Mouse (Mus musculus) heart, adult 18-20 months (tissue): Measurements from ENCODE around the gene Nbea. TPM values are rescaled to one million over a fixed set of nuclear protein-coding genes. Genes with fewer than 3 reads are reported as not detected.

ENCODE experiments used
- DNase-seq, 2 experiments: peaks; one replicate each; pipeline ENCODE4 v3.0.0; 2021 to 2022; ENCODE audit warnings: mixed read lengths in 1 of 2
- total RNA-seq, 2 experiments: library from RNA; stranded (reverse); gene quantifications; 2 replicates each; pipeline ENCODE4 v1.2.3; 2021

Nbea gene
- total RNA-seq, 2 experiments from 2014 or later: 11.8 to 14.2 TPM

DNA sequence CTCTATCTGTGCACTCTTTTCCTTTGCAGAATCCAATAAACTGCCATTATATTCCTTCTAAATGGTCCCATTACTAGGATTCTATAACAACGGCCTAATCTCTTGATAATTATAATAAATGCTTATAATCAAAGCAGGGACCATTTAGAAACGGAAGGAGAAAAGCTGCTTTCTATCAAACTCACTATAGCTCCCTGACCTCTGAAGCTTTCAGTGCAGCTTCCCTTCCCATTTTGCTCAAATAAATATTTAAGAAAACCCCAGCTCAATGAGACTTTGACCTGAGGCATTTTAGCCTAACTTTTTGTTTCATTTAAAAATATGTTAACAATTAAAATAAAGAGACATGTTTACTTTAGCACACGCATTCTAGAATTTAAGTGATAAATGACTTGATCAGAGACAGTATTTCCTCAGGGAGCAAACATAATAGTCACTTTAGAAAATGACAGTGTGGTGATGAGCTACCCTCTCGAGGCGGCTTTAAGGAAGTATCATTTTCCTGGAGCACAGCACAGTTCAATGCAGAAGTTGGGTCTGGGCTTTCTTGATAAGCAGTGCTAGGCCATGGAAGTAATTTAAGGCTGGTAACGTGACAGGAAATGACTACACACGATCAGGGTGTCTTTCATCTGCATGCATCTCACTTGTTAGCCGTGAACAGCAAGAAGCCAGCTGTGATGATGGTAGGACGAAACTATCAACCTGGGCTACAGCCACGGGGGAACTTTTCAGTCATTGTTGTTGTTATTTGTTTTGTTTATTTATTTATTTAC is 354.8 kb downstream of the Nbea start:
- peak; percentile 5 to 9 for DNase-seq

DNA sequence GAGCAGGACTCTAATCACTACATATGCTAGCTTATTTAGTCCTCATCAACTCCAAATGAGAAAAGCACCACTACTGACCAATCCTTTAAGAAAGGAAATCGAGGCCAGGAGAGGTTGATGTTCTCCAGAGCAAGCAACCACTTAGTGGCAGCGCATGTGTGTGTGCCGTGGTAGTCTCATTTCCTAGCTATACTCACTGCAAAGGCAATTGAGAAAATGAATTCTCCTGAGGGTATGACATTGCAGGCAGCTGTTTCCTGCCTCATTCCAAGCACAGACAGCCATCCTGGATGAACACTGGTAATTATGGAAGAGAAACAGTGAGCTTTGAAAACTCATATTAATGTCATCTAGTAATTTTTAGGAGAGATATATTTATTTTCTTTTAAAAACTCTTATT is 358.6 kb downstream of the Nbea start:
- DNase-seq: peak; percentile 10 to 26

DNA sequence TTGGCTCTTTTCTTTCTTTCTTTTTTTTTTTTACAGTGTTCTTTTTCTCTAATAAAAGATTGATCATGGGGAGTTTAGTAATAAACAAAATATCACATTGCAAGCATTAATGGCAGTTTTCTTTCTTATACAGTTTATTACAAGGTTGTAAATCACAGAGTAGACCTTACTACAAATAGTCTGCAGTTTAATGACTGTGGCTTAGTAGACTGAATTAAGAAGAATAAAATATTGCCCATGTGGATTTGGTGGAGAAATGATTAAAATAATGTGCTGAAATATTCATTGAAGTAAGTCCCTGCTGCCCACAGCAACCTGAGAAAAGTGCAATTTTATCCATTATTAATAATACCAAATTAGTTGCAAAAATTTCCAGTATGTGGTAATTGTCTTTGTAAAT is 363.9 kb downstream of the Nbea start:
- DNase-seq: no peak

DNA sequence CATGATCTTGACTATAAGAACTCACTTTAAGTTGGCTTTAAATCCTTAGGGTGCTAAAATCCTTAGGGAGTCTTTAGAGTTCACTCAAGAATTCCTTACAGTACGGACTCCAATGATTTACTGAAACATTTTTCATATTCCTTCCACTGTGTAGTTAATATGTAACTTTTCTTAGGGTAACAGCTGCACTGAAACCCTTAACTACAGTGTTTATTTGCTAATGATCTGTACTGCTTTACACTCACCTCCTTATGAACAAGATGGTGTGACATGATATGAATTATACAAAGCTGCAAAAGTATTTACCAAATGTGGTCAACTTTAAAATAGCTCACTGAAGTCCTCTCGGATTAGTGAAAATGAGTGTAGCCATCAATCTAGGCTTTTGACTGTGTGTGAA is 365.4 kb downstream of the Nbea start:
- DNase-seq: no peak

DNA sequence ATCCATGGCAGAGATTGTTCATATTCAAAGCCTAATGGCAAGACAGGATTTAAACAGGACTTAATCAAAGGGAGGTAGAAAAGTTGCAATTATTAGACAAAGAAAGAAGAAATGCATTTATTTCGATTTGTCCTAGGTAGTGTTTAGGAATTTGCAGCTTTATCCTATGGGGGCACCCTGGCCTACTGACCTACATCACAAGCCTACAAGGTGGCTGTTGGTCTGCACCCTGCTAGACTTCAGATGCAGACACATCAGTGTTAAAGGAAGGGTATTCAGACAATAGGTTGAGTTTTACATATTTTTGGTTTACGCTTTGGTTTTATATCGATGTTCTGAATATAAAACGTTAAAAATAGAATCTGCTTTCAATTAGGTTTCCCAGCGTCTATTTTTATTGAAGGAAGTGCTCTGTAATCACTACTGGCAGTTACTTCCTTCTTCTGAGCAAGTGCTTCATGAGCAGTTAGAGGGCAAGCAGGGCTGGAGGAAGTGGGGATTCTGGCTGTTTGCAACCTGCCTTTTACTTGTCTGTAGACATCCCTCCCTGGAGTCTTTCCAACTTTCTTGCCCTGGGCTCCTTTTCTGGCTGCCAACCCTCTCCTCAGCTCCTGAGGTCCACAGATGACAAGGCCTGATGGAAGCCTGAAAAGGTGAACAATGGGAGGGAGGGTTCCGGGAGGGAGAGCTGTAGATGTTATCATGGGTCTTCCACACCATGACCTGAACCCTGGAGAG is 366.7 kb downstream of the Nbea start:
- DNase-seq: peak; percentile 16 to 27

DNA sequence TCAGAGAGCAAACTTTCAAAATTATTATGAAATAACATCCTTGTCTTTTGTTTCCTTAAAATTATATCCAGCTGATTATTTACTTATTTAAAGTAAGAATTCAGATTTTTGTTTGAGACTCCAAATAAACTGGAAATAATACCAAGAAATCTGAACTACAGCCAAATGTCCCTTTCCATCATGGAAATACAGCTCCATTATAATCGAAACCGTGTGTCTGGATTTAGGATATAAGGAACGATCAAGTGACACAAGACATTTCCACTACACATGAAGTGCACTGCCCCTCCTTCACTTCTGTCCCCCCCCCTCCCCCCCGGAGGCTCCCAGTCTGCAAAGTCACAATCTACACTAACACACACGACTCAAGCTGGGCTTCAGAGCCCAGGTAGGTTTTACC is 367.4 kb downstream of the Nbea start:
- no peak for DNase-seq

DNA sequence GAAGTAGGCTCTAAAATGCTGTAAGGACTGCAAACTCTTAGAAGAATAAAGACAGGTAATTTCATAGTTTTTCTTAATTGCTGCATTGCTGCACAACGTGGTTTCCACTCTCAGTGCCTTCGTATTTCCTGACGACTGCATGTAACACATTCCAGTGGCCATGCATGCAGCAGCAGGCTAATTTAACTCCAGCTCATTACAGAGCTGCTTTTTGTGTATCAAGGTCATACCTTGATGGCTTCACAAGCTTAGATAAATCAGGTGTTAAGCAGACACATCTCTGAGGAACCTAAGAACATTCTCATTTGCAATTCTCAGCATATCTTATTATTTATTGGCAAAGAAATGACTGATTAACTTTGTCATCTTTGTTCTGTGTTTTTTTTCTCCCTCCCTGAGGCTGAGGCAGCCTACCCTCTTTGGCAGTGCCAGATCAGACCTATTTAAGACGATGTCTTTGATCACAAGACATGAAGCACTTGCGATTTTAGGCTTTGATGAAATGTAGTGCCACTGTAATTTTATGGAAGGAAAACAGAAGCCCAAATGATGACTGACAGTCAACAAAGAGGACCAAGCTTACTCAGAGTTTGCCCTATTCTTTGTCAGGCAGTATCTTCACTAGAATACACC is 368.4 kb downstream of the Nbea start:
- no peak for DNase-seq

DNA sequence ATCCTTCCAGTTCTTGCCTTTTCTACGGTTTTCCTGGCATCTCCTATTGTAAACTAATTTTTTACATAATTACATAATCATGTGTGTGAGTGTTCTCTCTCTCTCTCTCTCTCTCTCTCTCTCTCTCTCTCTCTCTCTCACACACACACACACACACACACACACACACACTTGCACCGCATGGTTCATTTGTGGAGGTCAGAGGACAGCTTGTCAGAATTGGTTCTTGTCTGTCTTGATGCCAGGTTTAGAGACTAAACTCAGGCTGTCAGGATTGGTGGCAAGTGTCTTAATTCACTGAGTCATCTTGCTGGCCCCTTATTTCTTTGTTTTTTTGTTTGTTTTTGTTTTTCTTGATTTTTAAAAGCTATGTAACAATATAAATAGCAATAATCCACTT is 388.7 kb downstream of the Nbea start:
- DNase-seq: no peak

DNA sequence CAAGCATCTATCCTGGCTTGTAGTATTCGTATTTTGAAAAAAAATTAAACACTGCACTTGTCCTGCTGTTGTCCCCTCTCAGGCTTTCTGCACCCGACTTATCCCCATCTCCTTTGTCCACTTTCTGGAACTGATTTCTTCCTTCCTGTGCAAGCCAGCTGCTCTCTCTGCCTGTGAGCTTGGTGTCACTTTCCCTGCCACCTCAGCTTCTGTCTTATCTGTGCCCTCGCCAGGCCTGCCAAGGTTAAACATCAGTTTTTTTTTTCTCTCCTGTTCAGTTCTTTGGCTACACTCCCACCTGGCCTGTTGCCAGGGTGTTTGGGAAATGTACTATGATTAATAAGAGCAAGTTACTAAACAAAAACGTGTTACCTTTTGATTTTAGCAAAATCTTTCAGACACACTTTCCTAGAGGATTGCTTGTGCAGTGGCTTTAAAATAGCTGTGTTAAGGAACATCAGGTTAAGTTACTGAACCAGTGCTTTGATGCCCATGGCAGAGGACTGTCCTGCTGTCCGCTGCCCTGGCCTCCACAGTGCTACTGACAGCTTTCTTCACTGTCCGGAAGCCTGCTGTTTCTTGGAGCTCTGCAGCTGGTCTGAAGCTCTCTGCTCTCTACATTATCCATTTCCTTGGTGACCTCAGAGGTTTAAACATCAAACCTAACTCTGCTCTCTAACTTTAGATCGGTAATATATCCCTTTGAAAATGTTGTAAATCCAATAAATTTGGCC is 389.5 kb downstream of the Nbea start:
- peak; percentile 79 to 89 for DNase-seq

DNA sequence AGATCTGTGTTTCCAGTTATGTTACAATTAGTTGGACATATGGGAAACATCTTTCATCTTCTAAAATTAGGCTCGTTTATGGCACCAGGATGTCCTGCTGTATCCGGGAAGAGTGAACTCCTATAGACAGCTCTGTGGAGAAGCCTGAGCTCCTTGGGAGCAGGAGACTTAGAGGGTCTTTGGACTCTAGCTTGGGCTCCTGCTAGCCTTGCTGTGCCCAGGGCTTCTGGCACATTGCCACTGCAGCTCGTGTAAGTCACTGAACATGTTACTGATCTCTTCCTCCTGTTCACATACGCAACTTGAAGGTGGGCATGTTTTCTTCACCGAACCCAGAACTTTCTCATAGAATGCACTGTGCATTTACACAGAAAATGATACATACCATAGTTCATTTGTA is 391.2 kb downstream of the Nbea start:
- DNase-seq: no peak

DNA sequence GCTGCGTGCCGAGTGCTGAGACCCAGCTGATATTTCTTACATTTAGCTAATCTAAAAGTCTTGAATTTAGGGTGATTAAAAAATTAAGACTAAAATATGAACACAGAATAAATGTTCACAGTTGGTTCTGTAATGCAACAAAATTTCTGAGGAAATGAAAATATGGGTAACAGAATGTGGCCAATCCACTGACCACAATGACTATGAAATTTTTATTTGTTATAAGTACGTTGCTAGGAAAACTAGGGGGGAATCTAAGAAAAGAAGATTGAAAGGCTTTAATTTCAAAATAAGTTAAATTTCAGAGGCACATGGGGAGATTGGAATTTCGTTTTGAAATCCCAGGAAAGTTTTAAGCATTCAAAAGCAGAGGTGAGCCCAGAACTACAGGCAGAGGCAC is 392.9 kb downstream of the Nbea start:
- DNase-seq: no peak

DNA sequence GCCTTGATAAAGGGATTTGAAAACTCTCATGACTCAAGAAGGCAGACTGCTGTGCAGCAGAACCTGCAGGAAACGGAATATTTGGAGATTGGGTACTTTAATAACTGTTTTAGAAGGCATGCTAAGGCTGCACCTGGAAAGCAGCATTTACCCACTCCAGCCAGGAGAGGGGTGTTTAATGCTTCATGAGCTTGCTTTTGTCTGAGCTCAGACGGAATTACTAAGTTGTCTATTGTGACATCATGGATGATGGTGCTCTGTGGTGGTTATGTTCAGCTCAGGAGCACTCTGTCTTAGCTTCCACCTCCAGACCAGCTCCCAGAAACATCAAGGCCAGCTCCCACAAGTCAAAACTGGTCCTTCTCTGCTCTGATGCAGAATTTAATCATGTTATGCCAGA is 393.6 kb downstream of the Nbea start:
- DNase-seq: no peak

DNA sequence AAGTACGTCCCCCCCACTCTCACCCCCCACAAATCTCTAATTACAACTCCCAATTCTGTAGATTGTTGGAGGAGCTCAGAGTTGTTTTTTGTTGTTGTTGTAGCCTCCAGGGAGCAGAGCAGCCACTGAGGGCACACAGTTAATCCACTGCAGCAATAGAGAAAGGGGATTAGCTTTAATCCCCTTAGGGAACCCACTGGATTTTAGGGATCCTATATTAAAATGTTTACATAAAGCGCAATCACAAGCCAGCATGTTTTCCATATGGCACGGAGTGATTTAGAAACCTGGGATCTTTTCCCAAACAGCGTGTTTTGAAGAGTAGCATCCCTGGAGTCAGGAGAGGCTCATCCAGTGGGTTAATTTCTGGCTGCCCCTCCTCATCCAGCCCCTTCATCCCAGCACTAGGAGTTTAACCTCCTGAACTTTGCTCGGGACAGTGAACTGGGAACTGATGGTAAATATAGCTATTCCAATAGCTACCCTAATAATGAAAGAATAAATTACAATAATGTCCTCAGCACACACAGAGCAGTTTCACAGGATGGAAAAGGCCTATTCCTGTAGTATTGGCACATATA is 394.8 kb downstream of the Nbea start:
- no peak for DNase-seq

DNA sequence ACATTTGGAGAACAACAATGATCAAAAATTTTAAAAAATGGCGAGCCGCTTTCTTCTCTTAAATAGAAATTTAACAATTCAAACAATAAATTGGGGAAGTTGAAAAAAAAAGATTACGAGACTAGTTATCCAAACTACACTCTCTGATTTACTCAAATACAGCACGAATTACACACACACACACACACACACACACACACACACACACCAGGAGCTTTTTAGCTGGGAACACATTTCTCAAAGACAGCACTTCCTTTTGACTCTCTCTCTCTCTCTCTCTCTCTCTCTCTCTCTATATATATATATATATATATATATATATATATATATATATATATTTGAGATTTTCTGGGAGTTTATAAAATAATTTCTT is 395.3 kb downstream of the Nbea start:
- DNase-seq: no peak

DNA sequence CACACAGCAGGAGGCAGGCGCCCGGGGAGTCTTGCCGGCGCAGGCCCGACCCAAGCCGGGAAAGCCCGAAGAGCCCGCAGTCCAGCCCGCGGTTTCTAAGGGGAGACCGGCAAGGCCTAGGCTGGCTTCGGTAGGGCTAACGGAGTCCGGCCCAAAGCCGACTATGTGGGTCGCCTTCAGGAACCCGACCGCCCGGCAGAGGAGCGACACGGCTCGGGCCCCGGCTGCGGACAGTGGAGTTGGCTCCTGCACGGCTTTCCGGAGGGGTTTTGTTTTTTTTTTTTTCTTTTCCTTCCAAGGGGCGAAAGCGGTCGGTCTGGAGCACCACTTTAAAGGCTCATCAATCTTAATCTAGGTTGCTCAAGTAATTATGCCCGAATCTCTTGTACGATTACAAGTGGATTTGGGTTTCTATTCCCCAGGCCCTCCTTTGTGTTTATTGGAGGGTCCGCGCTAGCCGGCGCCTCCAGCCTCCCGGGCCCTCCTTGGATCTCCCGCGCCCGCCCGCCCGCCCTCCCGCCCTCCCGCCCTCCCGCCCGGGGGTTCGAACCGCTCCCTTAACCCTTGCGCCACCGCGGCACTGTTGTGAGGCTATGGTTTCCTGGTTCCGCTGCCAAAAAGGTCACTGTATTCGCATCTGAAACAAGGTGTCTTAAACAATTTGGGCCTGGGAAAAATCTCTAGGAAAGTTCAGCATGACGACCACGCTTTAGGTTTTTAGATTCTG is 395.9 kb downstream of the Nbea start:
- DNase-seq: peak; percentile 53 to 65

DNA sequence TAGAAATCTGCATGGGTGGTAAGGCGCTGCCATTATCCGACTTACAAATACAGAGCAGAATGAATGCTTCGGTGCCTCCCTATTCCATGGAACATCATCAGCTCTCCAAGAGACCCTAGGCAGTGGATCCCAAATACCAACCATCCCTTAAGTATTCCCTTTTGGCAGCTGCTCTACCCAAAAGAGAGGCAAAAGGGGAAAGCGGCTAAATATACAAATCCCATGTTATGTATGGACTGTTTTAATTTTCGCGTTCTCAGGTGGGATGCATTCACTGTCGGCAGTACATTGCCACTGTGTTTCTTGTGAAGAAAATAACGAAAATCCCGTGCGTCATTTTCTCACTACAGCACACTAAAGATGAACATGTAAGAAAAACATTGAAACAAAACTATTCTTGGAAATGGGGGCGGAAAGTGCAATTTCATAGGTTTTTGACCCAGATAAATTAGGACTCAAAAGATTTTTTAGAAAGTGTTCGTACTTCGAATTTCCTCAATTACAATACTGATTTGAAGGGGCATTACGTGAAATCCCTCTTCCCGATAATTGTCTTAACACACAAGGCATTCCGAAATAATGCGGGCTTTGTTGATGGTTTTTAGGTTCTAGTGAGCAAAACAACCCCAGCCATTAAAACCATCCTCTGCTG is 396.5 kb downstream of the Nbea start:
- no peak for DNase-seq

DNA sequence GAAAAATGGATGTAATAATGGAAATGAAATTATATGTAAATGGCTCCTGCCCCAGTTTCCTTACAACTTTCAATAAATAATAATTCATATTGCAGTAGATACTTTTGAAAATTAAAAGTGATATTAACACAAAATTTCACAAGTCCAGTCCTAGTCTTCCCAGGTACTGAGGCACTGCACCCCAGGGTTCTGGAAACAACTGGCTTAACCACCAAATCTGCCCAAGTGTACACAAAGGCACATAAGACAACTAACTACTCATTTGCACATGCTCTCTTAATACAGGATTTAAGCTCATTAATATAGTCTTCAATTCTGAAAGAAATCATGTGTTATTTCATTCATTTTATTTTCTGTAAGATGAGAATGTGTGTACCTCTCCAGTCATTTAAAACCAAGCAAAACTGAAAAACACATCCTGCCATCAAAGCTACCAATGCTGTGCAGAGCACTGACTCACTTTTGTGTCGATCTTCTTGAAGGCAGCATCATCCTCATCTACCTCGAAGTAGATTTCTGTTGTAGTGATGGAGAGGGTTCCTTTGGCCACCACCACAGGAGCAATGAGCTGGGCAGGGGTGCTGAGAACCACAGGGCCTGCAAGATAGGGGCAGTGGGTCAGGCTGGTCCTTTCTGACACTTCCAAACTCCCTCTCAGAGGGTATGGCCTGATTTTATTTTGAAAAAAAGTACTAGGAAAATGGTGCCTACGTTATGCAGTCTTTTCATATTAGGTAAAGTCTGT is 397.3 kb downstream of the Nbea start:
- DNase-seq: no peak

DNA sequence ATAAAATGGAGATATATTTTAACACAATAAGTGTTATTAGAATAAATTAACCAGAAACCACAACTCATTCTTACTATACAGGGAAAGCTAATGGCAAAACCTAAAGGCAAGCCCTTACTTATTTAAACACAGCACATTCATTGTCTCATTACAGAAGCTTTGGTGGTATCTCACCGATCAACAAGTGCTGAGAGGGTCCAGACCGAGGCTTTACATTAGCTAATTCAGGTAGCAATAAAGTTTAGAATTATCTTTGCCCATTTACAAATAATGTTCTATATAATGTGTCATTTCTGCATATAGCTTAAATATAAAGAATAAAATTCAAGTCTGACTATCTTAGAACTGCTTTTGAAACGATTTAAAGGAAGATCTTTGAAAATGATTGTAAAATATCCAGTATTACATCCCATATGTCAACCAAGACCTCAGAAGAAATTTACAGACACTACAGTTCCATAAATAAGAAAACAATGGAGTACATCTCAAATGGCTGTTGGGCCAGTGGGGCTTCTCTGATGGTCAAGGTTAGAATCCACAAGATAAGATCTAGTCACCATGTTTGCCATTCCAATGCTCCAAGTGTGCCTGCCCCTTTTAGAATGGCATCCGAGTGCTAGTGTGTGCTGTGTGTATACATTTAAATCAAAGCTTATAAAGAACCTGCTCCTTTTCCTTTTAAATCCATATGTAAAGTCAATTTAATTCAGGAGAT is 398.1 kb downstream of the Nbea start:
- DNase-seq: no peak

DNA sequence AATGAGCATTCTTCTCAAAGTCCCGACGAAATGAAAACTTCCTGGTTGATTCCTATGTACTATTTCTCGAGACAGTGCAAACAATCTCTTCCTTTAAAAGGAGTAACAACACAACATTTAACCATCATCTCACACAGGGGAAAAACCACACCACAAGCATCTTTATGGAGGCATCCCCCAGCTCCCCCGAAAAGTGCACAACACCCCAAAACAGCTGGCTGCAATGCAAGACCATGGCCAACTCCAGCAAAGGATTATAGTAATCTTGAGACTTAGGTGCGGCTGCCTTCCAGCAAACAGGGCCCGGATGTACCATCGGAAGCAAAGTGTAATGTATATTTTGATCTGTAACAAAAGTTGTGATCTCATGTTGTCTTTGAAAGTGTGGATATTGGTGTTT is 399.4 kb downstream of the Nbea start:
- DNase-seq: no peak
